Mouse (Mus musculus): ENCODE data around the gene Serpinb6a. TPM values are rescaled to one million over a fixed set of nuclear protein-coding genes. Genes with fewer than 3 reads are reported as not detected.

The Serpinb6a gene
- 3.2 and 3.7 TPM in 2 replicates for polyA plus RNA-seq (2012)

- no peak for TF ChIP-seq GATA1 (IDR thresholded peaks at IDR 0.05; ENCODE audit: low read length)
Observed at GRCm38 (mm10) chr13:34002058-34003006, at the start of gene Serpinb6a, which contains the start of gene Ripk1. Serpinb6a (minus strand) TSS chr13:34002794. Ripk1 (plus strand) TSS chr13:34002363.

DNA sequence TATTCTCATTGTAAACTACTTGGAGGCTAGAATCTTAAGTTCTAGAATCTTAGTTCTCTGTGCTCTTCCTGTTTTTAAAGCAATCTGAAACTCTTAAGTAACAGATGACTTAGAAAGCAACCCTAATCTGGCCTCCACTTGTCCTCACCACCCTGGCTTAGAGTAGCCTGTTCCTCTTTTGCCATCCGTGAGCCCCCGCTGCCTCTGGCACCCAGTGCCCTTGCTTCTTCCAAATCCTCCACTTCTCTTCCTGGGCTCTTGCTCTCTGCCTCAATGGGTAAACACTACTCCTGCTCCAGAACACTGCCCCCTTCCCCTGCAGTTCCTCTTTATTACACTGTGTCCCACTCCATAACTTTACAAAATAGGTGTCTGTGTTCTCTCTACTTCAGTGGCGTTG lies 49.1 kb upstream of the Serpinb6a start:
- TF ChIP-seq GATA1 (IDR thresholded peaks at IDR 0.05; ENCODE audit: low read length), result no peak

- TF ChIP-seq GATA1 (IDR thresholded peaks at IDR 0.05; ENCODE audit: low read length), result no peak
Observed at GRCm38 (mm10) chr13:34050479-34050878, 47.9 kb upstream of the Serpinb6a start.

- TF ChIP-seq GATA1 (IDR thresholded peaks at IDR 0.05; ENCODE audit: low read length), result no peak
Observed at GRCm38 (mm10) chr13:34047526-34047925, 44.9 kb upstream of the Serpinb6a start.

- no peak for TF ChIP-seq GATA1 (IDR thresholded peaks at IDR 0.05; ENCODE audit: low read length)
Observed at GRCm38 (mm10) chr13:34046421-34047012, 43.9 kb upstream of the Serpinb6a start.

- TF ChIP-seq GATA1 (IDR thresholded peaks at IDR 0.05; ENCODE audit: low read length), result no peak
Observed at GRCm38 (mm10) chr13:34045511-34046249, 43.1 kb upstream of the Serpinb6a start.

GRCm38 (mm10) chr13:34043716-34044393 lies 41.3 kb upstream of the Serpinb6a start:
- TF ChIP-seq GATA1 (IDR thresholded peaks at IDR 0.05; ENCODE audit: low read length), result no peak

DNA sequence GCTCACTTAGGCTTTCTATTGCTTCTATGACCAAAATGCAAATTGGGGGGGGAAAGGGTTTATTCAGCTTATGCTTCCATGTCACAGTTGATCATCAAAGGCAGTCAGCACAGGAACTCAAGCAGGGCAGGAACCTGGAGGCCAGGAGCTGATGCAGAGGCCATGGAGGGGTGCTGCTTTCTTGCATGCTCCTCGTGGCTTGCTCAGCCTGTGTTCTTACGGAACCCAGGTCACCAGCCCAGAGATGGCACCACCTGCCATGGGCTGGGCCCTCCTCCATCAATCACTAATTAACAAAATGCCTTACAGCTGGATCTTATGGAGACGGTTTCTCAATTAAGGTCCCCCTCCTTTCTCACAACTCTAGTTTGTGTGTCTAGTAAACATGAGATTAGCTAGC lies 37.5 kb upstream of the Serpinb6a start:
- TF ChIP-seq GATA1 (IDR thresholded peaks at IDR 0.05; ENCODE audit: low read length), result no peak

GRCm38 (mm10) chr13:34038901-34039341 lies 36.3 kb upstream of the Serpinb6a start:
- TF ChIP-seq GATA1 (IDR thresholded peaks at IDR 0.05; ENCODE audit: low read length), result no peak

- no peak for TF ChIP-seq GATA1 (IDR thresholded peaks at IDR 0.05; ENCODE audit: low read length)
Observed at GRCm38 (mm10) chr13:34038056-34038432, 35.5 kb upstream of the Serpinb6a start.

- TF ChIP-seq GATA1 (IDR thresholded peaks at IDR 0.05; ENCODE audit: low read length), result no peak
Observed at GRCm38 (mm10) chr13:34037172-34038055, 34.8 kb upstream of the Serpinb6a start, which contains the start of gene Bphl. Bphl (plus strand) TSS chr13:34037597.

DNA sequence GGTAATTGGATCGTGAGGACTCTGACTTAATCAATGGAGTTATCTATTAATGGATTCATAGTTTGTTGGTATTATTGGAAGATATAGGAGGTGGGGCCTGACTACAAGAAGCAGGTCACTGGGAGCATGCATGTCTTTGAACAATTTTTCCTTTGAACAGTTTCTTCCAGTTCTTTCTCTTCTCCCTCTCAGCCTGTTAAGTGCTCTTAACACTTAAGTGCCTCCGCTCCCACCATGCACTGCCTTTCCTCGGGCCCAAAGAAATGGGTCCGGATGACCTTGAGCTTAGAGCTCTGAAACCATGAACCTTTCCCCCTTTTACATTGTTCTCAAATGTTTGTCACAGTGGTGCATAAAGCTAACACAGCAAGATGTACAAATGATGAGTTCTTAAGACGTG lies 34.1 kb upstream of the Serpinb6a start:
- TF ChIP-seq GATA1 (IDR thresholded peaks at IDR 0.05; ENCODE audit: low read length), result no peak

DNA sequence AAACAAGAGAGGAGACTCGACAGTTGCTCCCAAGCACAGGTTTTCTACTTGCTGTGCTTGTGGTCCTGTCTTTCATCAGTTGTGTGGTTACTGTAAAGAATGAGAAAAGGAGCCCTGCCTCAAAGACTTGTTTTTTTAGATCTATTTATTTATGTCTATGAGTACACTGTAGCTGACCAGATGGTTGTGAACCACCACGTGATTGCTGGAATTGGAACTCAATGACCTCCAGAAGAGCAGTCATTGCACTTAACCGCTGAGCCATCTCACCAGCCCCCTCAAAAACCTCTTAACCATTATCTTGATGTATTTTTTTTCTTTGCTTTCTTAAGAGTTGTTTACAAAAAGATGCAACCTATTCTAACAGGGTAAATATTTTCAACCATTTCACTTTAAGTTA lies 32.8 kb upstream of the Serpinb6a start:
- TF ChIP-seq GATA1 (IDR thresholded peaks at IDR 0.05; ENCODE audit: low read length), result no peak

GRCm38 (mm10) chr13:34032041-34032440 lies 29.4 kb upstream of the Serpinb6a start:
- no peak for TF ChIP-seq GATA1 (IDR thresholded peaks at IDR 0.05; ENCODE audit: low read length)
